Mouse (Mus musculus) liver, embryonic 16.5 days (tissue): ENCODE measurements around the gene Rpl9-ps1. TPM values are rescaled to one million over a fixed set of nuclear protein-coding genes. Genes with fewer than 3 reads are reported as not detected.

Source experiments
- ATAC-seq: fragments of 200-750 bp; cut with Nextera tagmentation; 2 replicates; pipeline ENCODE4 v1.8.0; 2017; ENCODE audit warnings: low read depth, mild to moderate bottlenecking, moderate number of reproducible peaks, moderate library complexity
- H3K27ac ChIP-seq: fragments of 300-500 bp; sonication (generic); 2 replicates; pipeline ENCODE4 v1.5.1; 2014; ENCODE audit warnings: mild to moderate bottlenecking, low read length
- H3K27me3 ChIP-seq: fragments of 300-500 bp; sonication (generic); 2 replicates; pipeline ENCODE4 v1.6.1; 2014; ENCODE audit warnings: low read depth, low read length, mixed read lengths; ENCODE audit not compliant: control insufficient read depth, insufficient read depth
- H3K36me3 ChIP-seq: fragments of 300-500 bp; sonication (generic); 2 replicates; pipeline ENCODE4 v1.6.1; 2014; ENCODE audit warnings: mild to moderate bottlenecking; ENCODE audit not compliant: control insufficient read depth, insufficient read depth
- H3K4me1 ChIP-seq: fragments of 300-500 bp; sonication (generic); 2 replicates; pipeline ENCODE4 v1.6.1; 2014; ENCODE audit warnings: low read depth, low read length, mixed read lengths; ENCODE audit not compliant: control insufficient read depth
- H3K4me2 ChIP-seq: fragments of 300-500 bp; sonication (generic); 2 replicates; pipeline ENCODE4 v1.6.1; 2014; ENCODE audit warnings: low read depth, low read length, mixed read lengths
- H3K4me3 ChIP-seq: fragments of 300-500 bp; sonication (generic); 2 replicates; pipeline ENCODE4 v1.5.1; 2014; ENCODE audit warnings: low read depth, mild to moderate bottlenecking, low read length
- H3K9ac ChIP-seq: fragments of 300-500 bp; sonication (generic); 2 replicates; pipeline ENCODE4 v1.6.1; 2014; ENCODE audit warnings: low read depth, low read length
- H3K9me3 ChIP-seq: fragments of 300-500 bp; sonication (generic); replicated peaks from 2 replicates; pipeline ENCODE4 v1.6.1; 2016; ENCODE audit warnings: low read length; ENCODE audit not compliant: control insufficient read depth
- WGBS: fragments of 180-500 bp; shearing (Covaris S2); extraction: QIAGEN DNeasy Blood & Tissue Kit; methylation state at CpG from one replicate; pipeline ENCODE4 v1.1.7; 2014; ENCODE audit not compliant: insufficient replicate concordance; 5-methylcytosine and 5-hydroxymethylcytosine counted together
- polyA plus RNA-seq: library from polyadenylated mRNA; unstranded; fragments of >200 nt; fragmentation: Nextera tagmentation; extraction: Ambion mirVana; gene quantifications from 2 replicates; pipeline ENCODE4 v1.2.1, GENCODE M21; 2015

Gene Rpl9-ps1
- polyA plus RNA-seq, 1 experiment from 2014 or later = not detected

DNA sequence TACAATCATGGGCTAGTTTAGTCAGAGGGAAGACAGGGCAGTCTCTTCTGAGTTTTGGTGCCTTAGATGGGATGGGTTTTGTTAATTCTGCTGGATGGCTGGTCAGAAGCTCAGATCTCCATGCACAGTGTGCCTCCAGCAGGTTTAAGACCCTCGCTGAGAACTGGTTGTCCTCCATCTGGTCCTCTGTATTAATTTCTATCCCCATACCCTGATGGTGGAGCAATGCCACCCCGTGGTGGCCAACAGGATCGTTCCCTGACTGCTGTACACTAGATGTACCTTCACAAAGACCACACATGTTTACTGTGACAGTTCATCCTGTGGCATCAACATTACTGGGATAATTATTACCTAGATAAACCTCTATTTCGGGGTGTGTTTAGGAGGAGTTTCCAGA lies 12.7 kb downstream of the Rpl9-ps1 start:
- ATAC-seq = no peak
- Histone ChIP-seq H3K4me1 (no peaks in the 10 kb centered on the region), H3K27me3 (no peaks in the 10 kb centered on the region), H3K36me3 (no peaks in the 10 kb centered on the region), H3K9ac (no peak overlapping the region), H3K4me2 (no peak overlapping the region), H3K9me3 (no peaks in the 10 kb centered on the region), H3K27ac (no peak overlapping the region), H3K4me3 (no peak overlapping the region)
- 31% methylated on average over 4 of the region's 4 CpGs for WGBS

DNA sequence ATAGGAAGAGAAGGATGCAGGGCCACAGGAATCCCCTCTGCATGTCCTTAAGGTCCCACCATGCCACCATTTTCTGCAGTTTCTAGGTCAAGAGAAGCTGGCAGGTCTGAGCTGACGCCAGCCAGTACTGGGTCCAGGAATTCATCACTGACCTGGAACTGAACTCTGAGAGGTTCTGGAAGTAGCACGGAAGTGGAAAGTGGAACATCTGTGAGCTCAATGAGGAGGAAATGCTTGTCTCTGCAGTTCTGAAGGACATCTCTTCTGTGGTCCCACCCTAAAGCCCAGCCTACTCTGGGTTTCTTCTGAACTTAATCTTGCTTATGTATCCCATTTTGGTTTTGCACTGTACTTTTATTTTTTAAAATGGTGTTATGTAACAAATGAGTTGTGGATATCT lies 14.4 kb downstream of the Rpl9-ps1 start:
- H3K27me3 ChIP-seq = no peaks in the 10 kb centered on the region
- H3K4me2 ChIP-seq = no peak overlapping the region
- H3K4me1 ChIP-seq = no peaks in the 10 kb centered on the region
- 51% methylated on average over 2 of the region's 2 CpGs for WGBS
- H3K27ac ChIP-seq = no peak overlapping the region
- no peak for ATAC-seq
- no peak overlapping the region for H3K9ac ChIP-seq
- no peaks in the 10 kb centered on the region for H3K36me3 ChIP-seq
- no peak overlapping the region for H3K4me3 ChIP-seq
- H3K9me3 ChIP-seq = no peaks in the 10 kb centered on the region

DNA sequence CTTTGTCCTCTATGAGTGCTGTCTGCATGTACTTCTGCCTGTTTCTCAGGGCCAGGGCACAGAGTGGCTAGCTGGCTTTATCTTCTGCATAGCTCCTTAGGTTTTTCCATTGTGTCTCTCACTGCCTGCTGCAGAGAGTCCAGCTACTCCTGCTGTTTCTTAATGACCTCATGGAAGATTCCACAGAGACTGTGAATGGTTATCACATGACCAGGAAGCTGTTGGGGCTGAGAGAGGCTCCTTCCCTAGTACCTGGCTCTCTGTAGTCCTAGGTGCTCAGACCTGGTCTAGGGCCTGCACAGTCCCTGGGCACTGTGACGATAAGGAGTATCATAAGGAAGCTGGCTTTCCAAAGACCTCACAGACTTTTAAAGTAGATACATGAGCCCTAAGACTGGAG lies 14.8 kb downstream of the Rpl9-ps1 start:
- Histone ChIP-seq H3K27ac (no peak overlapping the region), H3K27me3 (no peaks in the 10 kb centered on the region), H3K9me3 (no peaks in the 10 kb centered on the region), H3K36me3 (no peaks in the 10 kb centered on the region), H3K4me1 (no peaks in the 10 kb centered on the region), H3K9ac (no peak overlapping the region), H3K4me3 (no peak overlapping the region), H3K4me2 (no peak overlapping the region)
- 58% methylated on average over 1 of the region's 1 CpGs for WGBS
- no peak for ATAC-seq

DNA sequence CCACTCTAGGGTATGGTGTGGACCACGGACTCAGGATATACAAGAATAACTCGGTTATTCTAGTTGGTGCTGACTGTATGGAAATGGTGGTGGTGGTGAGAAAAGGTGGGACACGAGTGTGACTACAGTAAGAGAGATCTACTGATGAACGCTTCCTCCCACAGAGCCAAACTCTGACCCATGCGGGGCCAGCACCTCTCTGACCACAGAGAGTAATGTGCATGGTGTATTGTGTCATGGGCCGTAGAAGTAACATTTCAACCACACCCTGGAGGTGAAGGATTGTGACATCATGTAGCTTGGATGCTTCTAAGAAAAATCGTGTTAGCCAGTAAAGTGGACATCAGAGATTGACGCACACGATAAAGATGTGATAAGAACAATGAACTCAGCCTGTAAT lies 16.6 kb downstream of the Rpl9-ps1 start:
- WGBS = 56% methylated on average over 9 of the region's 9 CpGs
- H3K9me3 ChIP-seq = no peaks in the 10 kb centered on the region
- no peak for ATAC-seq

DNA sequence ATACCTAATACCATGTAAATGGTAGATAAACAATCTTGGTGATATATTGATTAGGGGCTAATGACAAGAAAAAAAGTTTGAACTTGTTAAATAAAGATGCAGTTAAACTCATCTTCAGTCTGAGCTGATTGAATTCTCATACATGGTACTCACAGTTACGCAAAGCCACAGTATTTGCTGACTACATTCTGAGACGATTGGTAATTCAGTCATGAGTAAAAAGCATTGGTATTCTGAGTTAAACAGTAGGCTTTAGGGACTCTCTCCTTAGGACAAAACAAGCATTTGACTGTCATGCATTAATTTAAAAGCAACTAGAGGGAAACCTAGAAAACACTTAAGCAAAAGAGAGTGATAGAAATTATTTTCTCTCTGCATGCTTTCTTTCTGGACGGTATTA lies 21.8 kb downstream of the Rpl9-ps1 start:
- no peak for ATAC-seq
- H3K4me1 ChIP-seq = no peaks in the 10 kb centered on the region
- no peak overlapping the region for H3K4me3 ChIP-seq
- H3K9ac ChIP-seq = no peak overlapping the region
- H3K36me3 ChIP-seq = no peaks in the 10 kb centered on the region
- no peak overlapping the region for H3K27ac ChIP-seq
- H3K27me3 ChIP-seq = no peaks in the 10 kb centered on the region
- H3K4me2 ChIP-seq = no peak overlapping the region
- H3K9me3 ChIP-seq = no peaks in the 10 kb centered on the region
- whole genome bisulfite sequencing = 67% methylated on average over 3 of the region's 3 CpGs

More for the DNA sequence above, 16.6 kb downstream of the Rpl9-ps1 start:
- no peak overlapping the region for H3K4me3 ChIP-seq
- no peak overlapping the region for H3K9ac ChIP-seq
- H3K36me3 ChIP-seq = no peaks in the 10 kb centered on the region
- H3K4me2 ChIP-seq = no peak overlapping the region
- H3K27me3 ChIP-seq = no peaks in the 10 kb centered on the region
- H3K4me1 ChIP-seq = no peaks in the 10 kb centered on the region
- H3K27ac ChIP-seq = no peak overlapping the region

DNA sequence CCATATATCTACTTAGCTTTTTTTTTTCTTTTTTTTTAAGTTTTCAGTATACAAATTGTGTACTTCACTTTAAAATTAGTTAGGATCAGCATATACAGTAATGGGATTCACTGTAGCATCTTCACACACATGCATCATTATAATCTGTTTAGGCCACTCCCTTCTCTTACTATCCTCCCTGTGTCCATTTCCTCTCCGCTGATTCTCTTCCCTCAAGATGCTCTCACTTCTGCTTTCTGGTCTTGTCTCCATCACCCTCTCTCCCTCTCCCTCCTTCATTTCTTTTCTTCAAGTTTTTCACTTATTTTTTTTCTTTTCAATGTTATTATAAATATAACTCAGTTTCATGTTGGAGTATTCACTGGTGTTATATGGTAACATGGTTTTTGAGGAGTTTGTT lies 26.4 kb downstream of the Rpl9-ps1 start:
- no peak for ATAC-seq
- 37% methylated on average over 1 of the region's 1 CpGs for WGBS

DNA sequence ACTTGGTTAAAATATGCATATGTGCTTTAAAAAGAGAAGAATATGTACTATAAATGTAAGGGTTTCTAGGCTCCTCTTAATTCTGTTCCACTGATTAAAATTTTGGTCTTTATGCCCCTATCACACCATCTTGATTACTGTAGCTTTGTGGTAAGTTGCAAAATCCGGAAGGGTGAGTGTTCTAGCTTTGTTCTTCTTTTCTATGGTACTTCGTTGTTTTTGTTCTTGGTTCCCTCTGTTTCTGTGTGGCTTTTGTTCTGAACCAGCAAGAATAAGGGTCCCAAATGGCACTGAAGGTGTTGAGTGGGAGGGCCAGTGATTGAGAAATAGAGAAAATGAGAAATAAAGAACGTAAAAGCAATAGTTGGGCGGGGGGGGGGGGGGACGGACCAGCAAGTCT lies 27.2 kb downstream of the Rpl9-ps1 start:
- no peak overlapping the region for H3K27ac ChIP-seq
- H3K4me2 ChIP-seq = no peak overlapping the region
- H3K27me3 ChIP-seq = no peaks in the 10 kb centered on the region
- ATAC-seq = no peak
- no peak overlapping the region for H3K9ac ChIP-seq
- H3K9me3 ChIP-seq = no peaks in the 10 kb centered on the region
- H3K4me1 ChIP-seq = no peaks in the 10 kb centered on the region
- no peaks in the 10 kb centered on the region for H3K36me3 ChIP-seq
- WGBS = 45% methylated on average over 5 of the region's 5 CpGs
- no peak overlapping the region for H3K4me3 ChIP-seq

More for the DNA sequence above, 26.4 kb downstream of the Rpl9-ps1 start:
- no peaks in the 10 kb centered on the region for H3K27me3 ChIP-seq
- H3K27ac ChIP-seq = no peak overlapping the region
- no peak overlapping the region for H3K9ac ChIP-seq
- H3K4me2 ChIP-seq = no peak overlapping the region
- H3K4me3 ChIP-seq = no peak overlapping the region
- H3K36me3 ChIP-seq = no peaks in the 10 kb centered on the region
- no peaks in the 10 kb centered on the region for H3K9me3 ChIP-seq
- H3K4me1 ChIP-seq = no peaks in the 10 kb centered on the region

DNA sequence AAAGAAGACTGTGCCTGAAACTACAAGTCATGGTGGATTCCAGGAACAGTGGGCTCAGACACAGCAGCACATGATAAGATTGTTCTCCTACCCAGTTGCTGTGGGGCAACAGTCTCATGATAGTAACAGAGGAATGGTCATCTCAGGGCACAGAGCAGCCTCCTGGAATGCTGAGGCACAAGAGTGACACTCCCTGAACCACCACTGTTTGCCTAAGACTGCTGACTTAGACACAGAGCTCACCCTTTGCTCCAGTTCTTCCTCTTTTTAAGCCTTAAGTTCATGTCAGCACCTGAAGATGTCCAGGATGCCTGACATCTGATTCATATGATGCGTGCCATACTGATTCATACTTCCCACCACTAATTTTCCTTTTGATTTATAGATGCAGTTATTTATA lies 28.8 kb downstream of the Rpl9-ps1 start:
- H3K4me3 ChIP-seq = no peak overlapping the region

DNA sequence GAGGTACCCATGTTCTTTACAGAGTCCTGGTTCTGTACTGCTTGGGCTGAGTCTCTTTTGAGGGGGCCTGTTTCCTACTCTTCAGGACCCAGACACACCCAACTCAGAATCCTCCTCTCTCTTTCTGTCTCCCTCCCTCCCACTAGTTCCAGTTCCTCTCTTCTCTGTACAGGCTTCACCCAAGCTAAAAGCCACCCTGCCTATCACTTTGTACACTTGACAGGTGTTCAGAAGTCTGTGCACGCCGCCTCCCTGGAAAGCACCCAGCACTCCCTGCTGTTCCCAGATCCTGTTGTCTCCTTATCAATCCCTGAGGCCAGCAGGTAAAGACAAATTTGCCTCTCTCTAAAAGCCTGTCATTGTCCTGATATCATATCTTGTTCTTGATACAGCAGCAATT lies 34.5 kb downstream of the Rpl9-ps1 start:
- 45% methylated on average over 2 of the region's 2 CpGs for WGBS
- ATAC-seq = no peak
- H3K4me2 ChIP-seq = no peak overlapping the region
- H3K4me3 ChIP-seq = no peak overlapping the region
- no peaks in the 10 kb centered on the region for H3K9me3 ChIP-seq
- no peaks in the 10 kb centered on the region for H3K4me1 ChIP-seq
- no peaks in the 10 kb centered on the region for H3K36me3 ChIP-seq
- no peak overlapping the region for H3K27ac ChIP-seq
- no peaks in the 10 kb centered on the region for H3K27me3 ChIP-seq
- no peak overlapping the region for H3K9ac ChIP-seq

More for the DNA sequence above, 28.8 kb downstream of the Rpl9-ps1 start:
- no peak overlapping the region for H3K9ac ChIP-seq
- no peaks in the 10 kb centered on the region for H3K9me3 ChIP-seq
- H3K36me3 ChIP-seq = no peaks in the 10 kb centered on the region
- H3K27me3 ChIP-seq = no peaks in the 10 kb centered on the region
- no peak overlapping the region for H3K27ac ChIP-seq
- ATAC-seq = no peak
- 55% methylated on average over 1 of the region's 1 CpGs for WGBS
- H3K4me1 ChIP-seq = no peaks in the 10 kb centered on the region
- no peak overlapping the region for H3K4me2 ChIP-seq

DNA sequence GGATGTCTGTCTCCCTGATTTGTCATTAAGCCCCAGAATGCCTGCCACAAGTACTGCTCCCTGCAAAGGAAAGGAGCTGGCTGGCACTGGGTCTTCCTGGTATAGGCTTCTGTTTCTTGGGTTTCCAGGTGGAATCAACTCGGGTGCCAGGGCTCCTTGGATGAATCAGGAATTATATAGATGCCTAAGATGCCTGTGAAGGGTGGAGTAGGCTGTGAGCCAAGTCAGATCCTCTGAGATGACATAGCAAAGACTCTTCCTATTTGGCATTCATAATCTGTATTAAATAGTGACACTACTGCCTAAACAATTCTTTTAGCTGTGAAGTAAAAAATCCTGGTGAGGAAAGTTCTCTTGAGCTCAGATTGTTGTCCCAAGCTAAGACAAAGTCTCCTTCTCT lies 39.0 kb downstream of the Rpl9-ps1 start:
- Histone ChIP-seq H3K4me3 (no peak overlapping the region), H3K4me1 (no peaks in the 10 kb centered on the region), H3K27me3 (no peaks in the 10 kb centered on the region), H3K27ac (no peak overlapping the region), H3K4me2 (no peak overlapping the region), H3K9me3 (no peaks in the 10 kb centered on the region), H3K9ac (no peak overlapping the region), H3K36me3 (no peaks in the 10 kb centered on the region)
- 10% methylated on average over 1 of the region's 1 CpGs for WGBS
- no peak for ATAC-seq
